Mouse (Mus musculus): Measurements from ENCODE around the gene Lhfpl4. TPM values are rescaled to one million over a fixed set of nuclear protein-coding genes. Genes with fewer than 3 reads are reported as not detected.

Gene Lhfpl4
- polyA plus RNA-seq, 1 experiment: 0.49 TPM

GRCm38 (mm10) chr6:113178286-113179194, 16.6 kb downstream of the Lhfpl4 start:
- no peak overlapping the region for H3K4me3 ChIP-seq (ENCODE audit: control insufficient read depth, low read depth, low read length)

GRCm38 (mm10) chr6:113176613-113177012, 18.6 kb downstream of the Lhfpl4 start:
- H3K27ac ChIP-seq (ENCODE audit: control insufficient read depth, insufficient read depth, low read depth, low read length): no peak overlapping the region
- H3K4me3 ChIP-seq (ENCODE audit: control insufficient read depth, low read depth, low read length): no peak overlapping the region
- TF ChIP-seq CTCF (IDR thresholded peaks at IDR 0.05; ENCODE audit: control insufficient read depth, insufficient read depth, insufficient replicate concordance, low read depth, low read length): no peak
- no peaks in the 10 kb centered on the region for H3K36me3 ChIP-seq (ENCODE audit: control insufficient read depth, insufficient read depth, low read length)
- peaks cover 2% of the 10 kb centered on the region; the same call in 1 of the 2 replicates for H3K4me1 ChIP-seq (ENCODE audit: control insufficient read depth, insufficient read depth, low read length)
- H3K27me3 ChIP-seq (ENCODE audit: control insufficient read depth, insufficient read depth, low read length): no peaks in the 10 kb centered on the region

More at GRCm38 (mm10) chr6:113178286-113179194, 16.6 kb downstream of the Lhfpl4 start:
- Histone ChIP-seq H3K27ac (ENCODE audit: control insufficient read depth, insufficient read depth, low read depth, low read length) (no peak overlapping the region), H3K27me3 (ENCODE audit: control insufficient read depth, insufficient read depth, low read length) (no peaks in the 10 kb centered on the region), H3K36me3 (ENCODE audit: control insufficient read depth, insufficient read depth, low read length) (no peaks in the 10 kb centered on the region), H3K4me1 (ENCODE audit: control insufficient read depth, insufficient read depth, low read length) (peaks cover 2% of the 10 kb centered on the region; the same call in 1 of the 2 replicates)
- no peak for TF ChIP-seq CTCF (IDR thresholded peaks at IDR 0.05; ENCODE audit: control insufficient read depth, insufficient read depth, insufficient replicate concordance, low read depth, low read length)
- no peak for TF ChIP-seq POLR2A (IDR thresholded peaks at IDR 0.05; ENCODE audit: control insufficient read depth, low read depth, low read length)

DNA sequence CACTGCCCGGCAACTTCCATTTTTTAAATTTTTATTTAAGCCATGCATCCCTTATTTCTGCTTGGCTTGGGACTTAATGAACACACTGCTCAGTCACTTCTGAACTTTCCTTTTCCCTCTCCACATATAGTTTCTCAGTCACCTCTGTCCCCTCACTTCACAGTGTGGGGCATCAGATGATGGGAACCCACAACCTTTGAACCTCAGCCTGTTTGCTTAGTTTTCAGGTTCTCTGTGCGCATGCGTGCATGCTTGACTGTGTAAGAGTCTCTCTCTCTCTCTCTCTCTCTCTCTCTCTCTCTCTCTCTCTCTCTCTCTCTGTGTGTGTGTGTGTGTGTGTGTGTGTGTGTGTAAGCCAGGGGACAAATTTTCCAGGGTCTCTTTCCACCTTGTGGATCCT, 19.7 kb downstream of the Lhfpl4 start:
- Histone ChIP-seq H3K27ac (ENCODE audit: control insufficient read depth, insufficient read depth, low read depth, low read length) (no peak overlapping the region), H3K36me3 (ENCODE audit: control insufficient read depth, insufficient read depth, low read length) (no peaks in the 10 kb centered on the region), H3K4me1 (ENCODE audit: control insufficient read depth, insufficient read depth, low read length) (peaks cover 9% of the 10 kb centered on the region; the same call in 1 of the 2 replicates), H3K27me3 (ENCODE audit: control insufficient read depth, insufficient read depth, low read length) (no peaks in the 10 kb centered on the region), H3K4me3 (ENCODE audit: control insufficient read depth, low read depth, low read length) (no peak overlapping the region)
- TF ChIP-seq POLR2A (IDR thresholded peaks at IDR 0.05; ENCODE audit: control insufficient read depth, low read depth, low read length): no peak
- TF ChIP-seq CTCF (IDR thresholded peaks at IDR 0.05; ENCODE audit: control insufficient read depth, insufficient read depth, insufficient replicate concordance, low read depth, low read length): no peak

- Histone ChIP-seq H3K4me1 (ENCODE audit: control insufficient read depth, insufficient read depth, low read length) (peaks cover 9% of the 10 kb centered on the region; the same call in 1 of the 2 replicates), H3K27ac (ENCODE audit: control insufficient read depth, insufficient read depth, low read depth, low read length) (no peak overlapping the region), H3K4me3 (ENCODE audit: control insufficient read depth, low read depth, low read length) (no peak overlapping the region), H3K36me3 (ENCODE audit: control insufficient read depth, insufficient read depth, low read length) (no peaks in the 10 kb centered on the region), H3K27me3 (ENCODE audit: control insufficient read depth, insufficient read depth, low read length) (no peaks in the 10 kb centered on the region)
- TF ChIP-seq POLR2A (IDR thresholded peaks at IDR 0.05; ENCODE audit: control insufficient read depth, low read depth, low read length): no peak
- peak; percentile 21; the same call in 1 of the 2 replicates for TF ChIP-seq CTCF (IDR thresholded peaks at IDR 0.05; ENCODE audit: control insufficient read depth, insufficient read depth, insufficient replicate concordance, low read depth, low read length)
These were observed 22.6 kb downstream of the Lhfpl4 start for GRCm38 (mm10) chr6:113172568-113172967.

DNA sequence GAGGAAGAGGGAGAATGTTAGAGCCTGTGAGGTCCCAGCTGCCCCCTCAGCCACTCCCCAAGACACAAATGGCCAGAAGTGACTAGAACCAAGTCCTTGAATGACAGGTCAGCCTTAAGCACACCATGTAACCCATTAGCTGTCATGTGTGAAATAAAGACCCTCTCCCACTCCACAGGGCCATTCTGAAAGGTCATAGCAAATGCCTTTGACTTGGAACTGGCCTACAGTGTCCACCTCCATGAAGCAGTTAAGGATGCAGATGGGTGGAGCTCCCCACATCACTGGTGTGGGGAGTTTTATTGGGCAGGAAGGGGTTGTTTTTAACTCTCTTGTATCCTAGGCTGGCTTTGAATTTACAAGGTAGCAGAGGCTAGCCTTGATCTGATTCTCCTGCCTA, 23.2 kb downstream of the Lhfpl4 start:
- H3K4me3 ChIP-seq (ENCODE audit: control insufficient read depth, low read depth, low read length): no peak overlapping the region
- TF ChIP-seq POLR2A (IDR thresholded peaks at IDR 0.05; ENCODE audit: control insufficient read depth, low read depth, low read length): no peak
- TF ChIP-seq CTCF (IDR thresholded peaks at IDR 0.05; ENCODE audit: control insufficient read depth, insufficient read depth, insufficient replicate concordance, low read depth, low read length): no peak
- H3K27me3 ChIP-seq (ENCODE audit: control insufficient read depth, insufficient read depth, low read length): no peaks in the 10 kb centered on the region
- no peaks in the 10 kb centered on the region for H3K36me3 ChIP-seq (ENCODE audit: control insufficient read depth, insufficient read depth, low read length)
- no peak overlapping the region for H3K27ac ChIP-seq (ENCODE audit: control insufficient read depth, insufficient read depth, low read depth, low read length)
- H3K4me1 ChIP-seq (ENCODE audit: control insufficient read depth, insufficient read depth, low read length): peaks cover 9% of the 10 kb centered on the region; the same call in 1 of the 2 replicates

- Histone ChIP-seq H3K27me3 (ENCODE audit: control insufficient read depth, insufficient read depth, low read length) (no peaks in the 10 kb centered on the region), H3K27ac (ENCODE audit: control insufficient read depth, insufficient read depth, low read depth, low read length) (no peak overlapping the region), H3K4me3 (ENCODE audit: control insufficient read depth, low read depth, low read length) (no peak overlapping the region), H3K36me3 (ENCODE audit: control insufficient read depth, insufficient read depth, low read length) (no peaks in the 10 kb centered on the region), H3K4me1 (ENCODE audit: control insufficient read depth, insufficient read depth, low read length) (peaks cover 14% of the 10 kb centered on the region)
- TF ChIP-seq POLR2A (IDR thresholded peaks at IDR 0.05; ENCODE audit: control insufficient read depth, low read depth, low read length) (no peak), CTCF (IDR thresholded peaks at IDR 0.05; ENCODE audit: control insufficient read depth, insufficient read depth, insufficient replicate concordance, low read depth, low read length) (no peak)
These were observed 24.5 kb downstream of the Lhfpl4 start for GRCm38 (mm10) chr6:113170651-113171050.

DNA sequence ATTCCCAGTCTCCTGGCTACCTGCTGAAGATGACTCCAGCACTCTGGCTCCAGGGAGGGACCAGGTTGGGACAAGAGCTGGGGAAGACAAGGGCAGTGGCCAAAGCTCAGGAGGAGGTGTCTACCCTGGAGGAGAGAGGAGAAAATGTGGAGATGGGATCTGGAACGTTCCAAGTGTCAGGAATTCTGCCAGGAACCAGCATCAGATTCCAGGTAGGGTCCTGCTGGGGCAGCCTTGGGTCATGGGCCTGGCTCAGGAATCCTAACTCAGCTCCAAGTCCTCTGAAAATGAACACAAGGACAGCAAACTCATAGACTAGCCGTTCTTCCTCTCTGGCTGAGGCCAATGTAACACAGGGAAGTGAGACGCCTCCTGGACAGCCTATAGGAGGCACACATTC, 25.3 kb downstream of the Lhfpl4 start:
- TF ChIP-seq CTCF (IDR thresholded peaks at IDR 0.05; ENCODE audit: control insufficient read depth, insufficient read depth, insufficient replicate concordance, low read depth, low read length): no peak
- TF ChIP-seq POLR2A (IDR thresholded peaks at IDR 0.05; ENCODE audit: control insufficient read depth, low read depth, low read length): no peak
- no peaks in the 10 kb centered on the region for H3K36me3 ChIP-seq (ENCODE audit: control insufficient read depth, insufficient read depth, low read length)
- peaks cover 14% of the 10 kb centered on the region for H3K4me1 ChIP-seq (ENCODE audit: control insufficient read depth, insufficient read depth, low read length)
- H3K4me3 ChIP-seq (ENCODE audit: control insufficient read depth, low read depth, low read length): no peak overlapping the region
- H3K27ac ChIP-seq (ENCODE audit: control insufficient read depth, insufficient read depth, low read depth, low read length): no peak overlapping the region
- H3K27me3 ChIP-seq (ENCODE audit: control insufficient read depth, insufficient read depth, low read length): no peaks in the 10 kb centered on the region

All from testis, adult 2 months (tissue).